Mouse (Mus musculus) gastrocnemius, postnatal 36 days (tissue): Measurements from ENCODE around the gene Gm29582. TPM values are rescaled to one million over a fixed set of nuclear protein-coding genes. Genes with fewer than 3 reads are reported as not detected.
"Not testable (repeated sequence)": the region's sequence is repeated elsewhere in the genome, so short reads cannot be mapped to it uniquely, and the experiment has no call there.

Experiments used
- DNase-seq, 2 experiments: peaks; one replicate each; pipeline ENCODE4 v3.0.0; 2022
- intact Hi-C: fragments of 180-260 bp; cut with DNase I; formaldehyde crosslinking; loops from one replicate; pipeline ENCODE4 v1.15.1; 2025
- long read RNA-seq, 2 experiments: library from polyadenylated mRNA; stranded (forward); transcript quantifications; one replicate each; pipeline ENCODE4 v2.0.0; 2021
- total RNA-seq, 2 experiments: library from RNA; stranded (reverse); gene quantifications; 2 replicates each; pipeline ENCODE4 v1.2.3; 2021

Gm29582 gene
- total RNA-seq = not detected
- long read RNA-seq, experiment 1 = 0 reads
- long read RNA-seq, experiment 2 = 0 reads

GRCm38 (mm10) chrY:30738461-30738860, at the start of gene Gm29582:
Gene Gm29582 (minus strand): TSS chrY:30738561.
- not testable (repeated sequence) for DNase-seq

More at GRCm38 (mm10) chrY:30738461-30738860, at the start of gene Gm29582:
- intact Hi-C loops = not testable (repeated sequence)
